Mouse (Mus musculus): ENCODE measurements around the gene B3gnt9.
"Not testable (repeated sequence)": the region's sequence is repeated elsewhere in the genome, so short reads cannot be mapped to it uniquely, and the experiment has no call there.

B3gnt9 gene

DNA sequence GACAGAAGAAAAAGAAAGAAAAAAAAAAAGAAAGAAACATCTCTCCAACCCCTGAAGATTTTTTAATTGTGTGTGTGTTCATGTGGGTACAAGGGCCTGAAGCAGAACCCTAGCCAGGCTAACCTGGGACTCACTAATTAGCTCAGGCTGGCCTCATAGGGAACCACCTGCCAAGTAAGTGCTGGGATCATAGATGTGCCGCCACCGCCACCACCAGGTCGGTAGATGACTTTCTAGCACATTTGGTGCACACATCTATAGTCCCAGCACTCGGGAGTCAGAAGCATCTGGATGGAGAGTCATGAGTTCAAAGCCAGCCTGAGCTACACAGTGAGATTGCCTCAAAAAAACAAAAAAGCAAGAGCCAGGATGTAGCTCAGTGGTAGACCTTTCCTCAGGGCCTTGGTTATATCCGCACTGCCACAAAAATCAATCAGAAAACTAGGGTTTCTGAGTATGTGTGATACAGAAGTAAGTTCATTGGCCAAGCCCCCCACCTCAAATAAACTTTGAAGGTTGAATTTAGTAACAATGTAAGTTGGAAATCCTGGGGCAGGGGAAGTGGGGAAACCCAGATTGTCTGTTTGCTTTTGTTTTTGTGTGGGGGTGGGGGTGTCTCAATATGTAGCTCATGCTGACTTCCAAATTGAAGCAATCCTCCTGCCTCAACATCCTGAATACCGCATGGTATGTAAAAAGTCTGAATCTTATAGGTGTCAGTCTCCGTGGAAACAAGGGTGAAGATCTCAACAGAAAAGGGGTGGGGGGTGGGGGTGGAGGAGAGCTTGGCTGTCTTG is 2.6 kb upstream of the B3gnt9 start:
- no peak for DNase-seq

- peak; percentile 96 for DNase-seq
Measured at GRCm38 (mm10) chr8:105254152-105254965, 594 bp downstream of the B3gnt9 start.

DNA sequence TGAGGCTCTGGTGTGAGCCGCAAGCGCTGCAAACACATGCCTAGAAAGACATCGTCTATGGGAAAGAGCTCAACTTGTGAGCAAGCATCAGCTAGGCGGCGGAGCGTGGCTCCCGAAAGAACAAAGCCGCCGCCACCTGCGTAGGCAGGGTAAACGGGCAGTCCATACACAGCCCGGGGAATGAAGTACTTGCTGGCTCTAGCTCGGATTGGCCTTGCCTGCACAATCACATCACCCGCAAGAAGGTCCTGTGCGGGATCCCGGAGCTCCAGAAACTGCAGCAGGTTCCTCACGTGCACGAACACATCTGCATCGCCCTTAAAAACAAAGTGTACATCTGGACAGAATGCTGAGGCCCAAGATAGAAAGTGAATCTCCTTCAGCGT is 1.2 kb downstream of the B3gnt9 start:
- peak; percentile 26 for DNase-seq

GRCm38 (mm10) chr8:105252680-105253537 is 2.0 kb downstream of the B3gnt9 start:
- no peak for DNase-seq

DNA sequence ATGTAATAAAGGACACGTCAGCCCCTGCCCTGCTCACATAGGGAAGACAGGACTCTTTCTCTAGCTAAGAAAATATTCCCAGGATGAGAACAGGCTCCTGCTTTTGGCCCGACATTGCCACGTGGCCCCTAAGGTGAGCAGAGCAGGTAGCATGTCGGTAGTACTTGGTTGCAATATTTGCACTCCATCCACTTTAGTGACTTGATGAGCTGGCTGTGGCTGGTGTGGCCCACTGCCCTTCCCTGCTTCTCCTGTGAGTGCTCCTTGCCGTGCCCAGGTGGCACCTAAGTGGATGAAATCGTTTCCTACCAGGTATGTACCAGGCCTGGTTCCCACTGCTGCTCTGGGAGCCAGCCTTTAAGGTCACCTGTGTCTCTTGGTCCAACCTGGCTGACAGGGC is 3.0 kb downstream of the B3gnt9 start:
- DNase-seq = no peak

DNA sequence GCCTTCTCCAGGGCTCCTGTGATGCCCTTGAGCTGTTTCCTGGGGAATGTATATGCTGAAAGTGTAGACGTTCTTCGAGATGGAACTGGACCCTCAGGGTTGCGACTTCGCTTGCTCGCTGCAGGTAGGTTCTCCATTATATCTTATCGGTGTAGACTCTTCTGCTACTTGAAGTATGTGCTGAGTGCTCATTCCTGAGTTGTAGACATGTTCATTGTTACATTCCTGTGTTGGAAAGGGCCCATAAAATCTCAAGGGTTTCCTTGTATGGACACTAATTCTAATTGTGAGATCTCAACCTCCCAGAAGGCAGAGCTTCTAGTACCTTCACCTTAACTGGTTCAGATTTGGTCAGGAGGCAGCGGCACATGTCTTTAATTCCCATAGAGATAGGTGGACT is 13.9 kb downstream of the B3gnt9 start:
- no peak for DNase-seq

DNA sequence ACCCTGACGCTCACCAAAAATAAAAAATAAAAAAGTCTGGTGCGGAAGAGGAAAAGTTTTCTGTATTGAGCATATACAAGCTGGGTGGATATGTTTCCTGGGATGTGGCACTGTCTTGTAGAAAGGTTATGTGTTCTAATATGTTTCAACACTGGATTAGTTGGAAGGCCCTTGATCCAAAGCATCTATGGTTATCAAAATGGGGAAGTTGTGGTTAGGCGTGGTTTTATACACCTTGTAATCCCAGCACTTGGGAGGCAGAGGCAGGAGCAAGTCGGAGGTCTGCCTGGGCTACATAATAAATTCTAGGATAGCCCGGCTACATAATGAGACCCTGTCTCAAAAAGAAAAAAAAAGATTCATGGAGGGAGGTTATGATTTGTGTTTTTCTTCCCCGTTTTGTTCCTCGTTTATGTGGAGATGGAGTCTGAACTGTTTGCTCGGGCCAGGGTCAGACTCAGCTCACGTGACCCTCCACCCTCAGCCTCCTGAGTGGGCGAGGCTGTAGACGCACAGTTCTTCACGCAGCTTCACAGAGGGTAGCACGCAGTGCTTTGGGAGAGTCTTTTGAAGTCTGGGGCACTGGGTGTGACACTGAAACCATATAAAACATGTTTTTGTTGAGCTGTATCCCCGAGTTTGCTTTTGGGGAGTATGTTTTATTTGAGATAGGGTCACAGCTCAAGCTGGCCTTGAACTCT is 17.4 kb downstream of the B3gnt9 start:
- DNase-seq = no peak

DNA sequence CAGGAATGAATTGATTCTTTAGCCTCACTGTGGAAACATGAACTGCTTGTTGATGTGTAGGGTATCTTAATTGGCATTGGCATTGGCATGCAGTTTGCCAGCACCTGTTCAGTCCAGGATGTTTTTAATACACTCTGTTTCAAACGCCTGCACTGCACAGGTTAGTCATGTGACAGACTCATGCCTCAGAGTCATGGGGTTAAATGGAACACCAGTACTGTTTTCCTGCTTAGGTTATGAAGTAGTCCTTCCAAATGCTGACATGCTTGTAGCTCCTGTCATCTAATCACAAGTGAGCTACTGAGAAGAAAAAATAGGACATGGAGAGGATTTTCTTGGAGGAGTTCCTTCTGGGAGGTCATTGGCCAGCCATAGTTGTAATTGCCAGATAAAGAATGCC is 19.7 kb downstream of the B3gnt9 start:
- DNase-seq = no peak

- DNase-seq = no peak
Measured at GRCm38 (mm10) chr8:105233126-105233935, 21.6 kb downstream of the B3gnt9 start.

GRCm38 (mm10) chr8:105232321-105232693 is 22.6 kb downstream of the B3gnt9 start:
- DNase-seq = not testable (repeated sequence)

GRCm38 (mm10) chr8:105231503-105232320 is 23.2 kb downstream of the B3gnt9 start:
- DNase-seq = no peak

DNA sequence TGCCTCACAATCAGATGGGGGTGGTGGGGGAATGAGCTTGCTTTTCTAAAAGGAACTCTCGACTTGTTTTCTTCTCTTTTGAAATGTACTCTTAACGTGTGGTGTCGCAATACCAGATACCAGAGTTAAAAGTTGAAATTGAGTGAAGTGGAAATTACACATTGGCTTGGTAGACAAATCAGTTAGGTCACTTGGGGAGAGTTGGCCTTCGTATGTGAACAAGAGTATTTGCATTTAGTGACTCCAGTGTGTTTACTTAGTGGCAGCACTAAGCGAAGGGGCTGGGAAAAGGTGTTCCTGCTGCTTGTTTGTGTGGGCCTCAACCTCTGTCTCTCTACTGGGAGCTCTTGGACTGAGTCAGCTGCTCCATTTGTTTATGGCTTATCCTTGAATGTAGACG is 29.0 kb downstream of the B3gnt9 start:
- DNase-seq = no peak

GRCm38 (mm10) chr8:105225272-105225593 is 29.7 kb downstream of the B3gnt9 start:
- no peak for DNase-seq

GRCm38 (mm10) chr8:105224413-105225271 is 30.3 kb downstream of the B3gnt9 start, which contains the start of gene D230025D16Rik:
D230025D16Rik (plus strand) TSS chr8:105225145.
- DNase-seq = peak; percentile 98

GRCm38 (mm10) chr8:105223850-105224249 is 31.1 kb downstream of the B3gnt9 start:
- no peak for DNase-seq

GRCm38 (mm10) chr8:105217926-105218522 is 36.9 kb downstream of the B3gnt9 start:
- no peak for DNase-seq

DNA sequence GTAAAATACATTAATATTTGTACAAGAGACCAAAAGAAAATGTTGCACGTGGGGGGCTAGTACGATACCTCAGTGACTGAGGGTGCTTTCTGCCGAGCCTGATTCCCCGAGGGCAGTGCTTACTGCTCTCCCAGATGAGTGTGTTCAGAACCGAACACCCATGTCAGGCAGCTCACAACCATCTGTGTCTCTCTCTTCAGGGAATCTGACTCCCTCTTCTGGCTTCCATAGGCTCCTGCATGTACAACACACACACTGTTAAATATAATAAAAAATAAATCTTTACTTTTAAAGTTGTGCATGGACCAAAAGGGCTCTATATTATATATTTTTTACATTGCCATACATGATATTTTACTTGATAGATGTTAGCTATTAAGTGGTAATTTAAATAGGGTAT is 40.8 kb downstream of the B3gnt9 start:
- DNase-seq = no peak

- no peak for DNase-seq
Measured at GRCm38 (mm10) chr8:105209153-105210110, 45.5 kb downstream of the B3gnt9 start.
